Mouse (Mus musculus): ENCODE results near the gene Itgb8.

DNA sequence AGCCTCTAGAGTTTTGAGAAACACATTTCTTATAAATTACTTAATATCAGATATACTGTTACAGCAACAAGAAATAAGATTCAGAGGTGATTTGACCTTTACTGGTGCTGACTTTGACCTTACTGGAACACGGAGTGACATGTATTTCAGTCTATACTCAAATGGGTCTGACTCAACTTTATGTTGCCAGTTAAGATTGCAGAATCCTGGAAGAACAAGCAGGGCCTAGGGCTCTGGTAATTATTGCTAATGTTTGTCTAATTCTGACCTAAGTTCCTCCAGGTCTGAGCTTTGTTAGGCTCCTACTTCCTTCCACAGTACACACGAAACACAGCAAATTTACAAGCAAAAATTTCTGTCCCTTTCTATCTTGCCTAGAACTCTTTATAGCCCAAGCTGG, 28.0 kb downstream of the Itgb8 start:
- no peak for TF ChIP-seq POLR2A (IDR thresholded peaks at IDR 0.05; ENCODE audit: extremely low read depth, insufficient read depth, low read length)
- no peak for TF ChIP-seq CTCF (IDR thresholded peaks at IDR 0.05; ENCODE audit: extremely low read depth, insufficient read depth, low read length)
